Mouse (Mus musculus): ENCODE data around the gene Cstad.

Gene Cstad

DNA sequence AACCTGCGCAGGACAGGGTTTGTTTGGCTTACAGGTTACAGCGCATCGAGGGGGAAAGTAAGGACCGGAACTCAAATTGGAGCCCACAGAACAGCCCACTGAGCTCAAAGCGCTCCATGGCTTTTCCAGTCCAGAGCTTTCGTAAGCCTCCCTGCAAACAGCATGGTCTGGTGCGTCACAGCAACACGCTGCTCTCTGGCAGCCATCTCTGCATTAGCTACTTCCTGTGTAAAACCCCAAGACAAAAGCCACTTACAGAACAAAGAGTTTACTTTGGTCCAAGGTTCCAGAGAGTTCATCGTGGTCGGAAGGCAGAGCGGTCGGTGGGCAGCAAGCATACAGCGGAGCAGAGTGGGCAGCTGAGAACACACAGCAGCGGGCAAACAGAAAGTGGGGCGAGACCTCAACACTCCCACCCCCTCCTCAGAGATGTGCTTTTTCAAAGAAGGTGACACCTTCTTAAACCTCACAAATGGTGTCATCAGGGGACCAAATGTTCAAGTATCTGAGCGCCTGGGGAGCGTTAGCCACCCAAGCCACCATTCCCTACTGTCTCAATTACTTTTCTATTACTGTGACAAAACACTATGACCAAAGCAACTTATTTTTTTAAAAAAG, 31.3 kb downstream of the Cstad start:
- no peak for DNase-seq (ENCODE audit: inconsistent age in 2 of 2, low spot score in 1 of 2)

- DNase-seq (ENCODE audit: inconsistent age in 2 of 2, low spot score in 1 of 2): peak in 1 of 2 experiments; percentile 66
Observed at GRCm38 (mm10) chr2:30627338-30627737, 32.5 kb downstream of the Cstad start.

DNA sequence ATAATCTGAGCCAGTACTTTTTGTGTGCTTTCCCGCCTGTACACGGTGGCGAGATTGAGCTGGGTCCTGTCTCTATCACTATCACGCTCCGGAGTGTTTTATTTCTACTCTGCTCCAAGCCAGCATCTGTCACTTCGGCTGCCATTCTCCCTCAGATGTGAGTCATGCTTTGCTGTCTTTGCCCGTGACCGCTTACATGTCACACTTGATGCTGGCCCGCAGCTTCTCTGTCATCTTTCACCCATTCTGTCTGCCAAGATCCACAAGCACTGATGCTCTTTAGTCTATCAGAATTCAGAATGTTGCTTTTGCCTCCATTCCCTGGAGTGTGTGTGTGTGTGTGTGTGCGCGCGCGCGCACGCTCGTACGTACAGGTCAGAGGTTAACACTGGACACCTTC, 33.5 kb downstream of the Cstad start:
- peak in 1 of 2 experiments; percentile 76 for DNase-seq (ENCODE audit: inconsistent age in 2 of 2, low spot score in 1 of 2)

GRCm38 (mm10) chr2:30629038-30629761, 34.4 kb downstream of the Cstad start:
- peak; percentile 69 to 77 for DNase-seq (ENCODE audit: inconsistent age in 2 of 2, low spot score in 1 of 2)

- DNase-seq (ENCODE audit: inconsistent age in 2 of 2, low spot score in 1 of 2): no peak
Observed at GRCm38 (mm10) chr2:30629860-30630259, 35.0 kb downstream of the Cstad start.

DNA sequence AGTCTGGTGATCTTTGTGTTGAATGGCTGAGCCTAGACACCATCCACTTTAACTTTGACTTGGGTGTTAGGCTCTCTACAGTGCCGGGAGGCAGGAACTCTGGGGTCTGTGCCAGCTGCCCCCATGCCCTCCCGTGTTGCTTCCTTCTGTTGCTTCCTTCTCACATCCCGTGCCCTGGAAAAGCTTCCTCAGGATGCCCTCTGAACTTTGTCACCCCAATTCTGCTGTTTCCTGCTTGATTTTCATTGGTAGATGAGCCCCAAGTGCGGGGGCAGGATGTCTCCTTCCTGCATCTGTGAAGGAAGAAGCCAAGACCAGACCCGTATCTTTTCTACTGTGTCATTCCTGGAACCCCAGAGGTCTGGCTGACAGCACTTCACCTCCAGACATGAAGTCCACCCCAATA, 41.4 kb downstream of the Cstad start:
- peak; percentile 57 to 76 for DNase-seq (ENCODE audit: inconsistent age in 2 of 2, low spot score in 1 of 2)

GRCm38 (mm10) chr2:30637991-30638390, 43.2 kb downstream of the Cstad start:
- DNase-seq (ENCODE audit: inconsistent age in 2 of 2, low spot score in 1 of 2): no peak

- no peak for DNase-seq (ENCODE audit: inconsistent age in 2 of 2, low spot score in 1 of 2)
Observed at GRCm38 (mm10) chr2:30640021-30640481, 45.2 kb downstream of the Cstad start.

DNA sequence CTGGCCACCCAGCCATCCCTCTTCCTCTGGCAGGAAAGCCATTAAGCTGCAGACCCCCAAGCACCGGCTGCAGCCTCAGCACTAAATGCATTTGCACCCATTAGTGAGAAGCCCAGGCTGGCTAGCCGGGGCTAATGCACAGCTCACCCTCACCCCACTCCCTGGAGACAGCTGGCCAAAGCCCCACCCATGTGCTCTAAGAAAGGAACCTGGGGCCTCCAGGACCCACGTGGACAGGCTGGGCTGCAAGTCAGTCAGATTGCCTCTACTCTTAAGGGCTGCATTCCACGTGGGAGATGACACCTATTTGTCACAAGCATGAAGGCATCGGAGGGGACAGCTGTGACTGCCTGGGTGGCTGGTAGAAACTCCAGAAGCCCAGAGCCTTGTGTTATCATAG, 48.0 kb downstream of the Cstad start:
- DNase-seq (ENCODE audit: inconsistent age in 2 of 2, low spot score in 1 of 2): no peak

- DNase-seq (ENCODE audit: inconsistent age in 2 of 2, low spot score in 1 of 2): no peak
Observed at GRCm38 (mm10) chr2:30643422-30643821, 48.6 kb downstream of the Cstad start.

GRCm38 (mm10) chr2:30646833-30647232, 52.0 kb downstream of the Cstad start:
- peak; percentile 92 to 93 for DNase-seq (ENCODE audit: inconsistent age in 2 of 2, low spot score in 1 of 2)

GRCm38 (mm10) chr2:30647303-30647881, 52.6 kb downstream of the Cstad start:
- DNase-seq (ENCODE audit: inconsistent age in 2 of 2, low spot score in 1 of 2): peak; percentile 72 to 82

GRCm38 (mm10) chr2:30647882-30648494, 53.1 kb downstream of the Cstad start:
- DNase-seq (ENCODE audit: inconsistent age in 2 of 2, low spot score in 1 of 2): no peak

DNA sequence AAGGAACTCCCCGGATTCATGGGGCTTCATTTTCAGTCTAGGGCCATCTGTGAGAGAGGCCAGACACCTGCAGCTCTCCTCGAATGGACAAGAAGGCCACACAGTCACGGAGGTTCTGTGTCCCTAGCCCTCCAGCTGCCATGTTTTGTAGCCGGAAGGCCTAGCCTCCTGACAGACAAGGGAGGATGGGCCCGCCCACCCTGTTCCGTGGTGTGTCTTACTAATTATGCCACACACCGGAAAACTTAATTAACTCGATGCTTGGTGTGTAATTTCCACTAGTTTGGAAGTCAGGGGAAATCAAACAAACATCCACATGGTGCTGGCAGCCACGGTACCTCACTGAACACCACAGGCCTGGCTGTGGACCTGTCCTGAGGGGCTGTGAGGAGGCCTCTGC, 55.4 kb downstream of the Cstad start:
- DNase-seq (ENCODE audit: inconsistent age in 2 of 2, low spot score in 1 of 2): no peak

GRCm38 (mm10) chr2:30651831-30652230, 57.0 kb downstream of the Cstad start:
- no peak for DNase-seq (ENCODE audit: inconsistent age in 2 of 2, low spot score in 1 of 2)

DNA sequence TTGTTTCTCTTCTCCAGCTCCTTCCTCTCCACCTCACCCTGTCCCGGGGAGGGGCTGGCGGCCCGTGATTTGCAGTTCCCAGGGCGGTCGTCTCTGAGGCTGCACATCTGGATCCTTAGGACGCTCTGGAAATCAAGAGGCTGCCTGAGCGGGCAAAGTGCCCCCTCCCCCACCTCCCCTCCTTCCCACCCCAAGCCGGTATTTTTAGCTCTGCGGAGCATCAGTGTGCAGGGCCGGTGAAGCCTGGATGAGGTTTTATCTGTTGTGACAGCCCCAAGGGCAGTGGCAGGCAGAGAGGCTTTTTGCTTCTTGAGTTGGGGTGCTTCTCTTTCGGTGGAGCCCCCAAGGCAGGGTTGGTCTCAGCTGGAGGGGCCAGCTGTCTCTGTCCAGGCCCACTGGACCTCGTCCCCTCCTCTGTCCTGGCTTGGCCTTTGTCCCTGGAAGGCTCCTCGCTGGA, 57.8 kb downstream of the Cstad start:
- DNase-seq (ENCODE audit: inconsistent age in 2 of 2, low spot score in 1 of 2): peak in 1 of 2 experiments; percentile 67

DNA sequence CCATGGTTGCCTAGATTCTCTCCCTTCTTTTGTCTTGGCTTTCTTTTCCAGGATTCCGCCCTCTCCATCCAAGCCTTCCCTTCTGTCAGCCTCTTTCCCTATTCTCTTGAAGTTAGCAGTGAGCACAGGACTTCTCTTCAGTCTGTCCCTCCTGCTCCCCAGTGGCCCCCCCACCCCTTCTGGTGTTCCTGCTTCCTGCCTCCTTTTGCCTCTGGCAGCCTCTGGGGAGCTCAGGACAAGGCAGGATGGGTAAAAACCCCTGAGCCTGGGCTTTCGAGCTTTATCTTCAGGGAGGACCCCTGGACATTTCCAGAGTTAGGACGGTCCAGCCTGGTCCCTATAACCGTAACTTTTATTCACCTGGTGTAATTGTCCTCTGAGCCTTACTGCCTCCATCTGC, 58.2 kb downstream of the Cstad start:
- no peak for DNase-seq (ENCODE audit: inconsistent age in 2 of 2, low spot score in 1 of 2)

DNA sequence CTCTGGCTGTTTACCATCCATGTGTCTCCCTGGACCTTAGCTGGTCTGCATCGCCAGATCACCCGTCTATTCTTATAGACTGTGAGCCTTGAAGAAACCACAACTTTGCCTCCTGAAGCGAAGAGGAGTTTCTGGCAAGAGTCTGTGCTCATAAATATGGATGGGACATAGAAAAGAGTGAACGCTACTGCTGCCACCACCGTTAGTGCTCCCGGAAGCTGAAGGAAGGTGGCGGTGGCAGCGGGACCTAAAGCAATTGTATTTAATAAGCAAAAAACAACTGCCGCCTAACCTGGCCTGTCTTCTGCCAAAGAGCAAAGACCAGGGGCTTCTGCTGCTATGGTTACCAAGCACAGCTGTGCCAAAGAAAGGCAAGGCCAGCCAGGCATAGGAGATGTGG, 59.3 kb downstream of the Cstad start:
- no peak for DNase-seq (ENCODE audit: inconsistent age in 2 of 2, low spot score in 1 of 2)

DNA sequence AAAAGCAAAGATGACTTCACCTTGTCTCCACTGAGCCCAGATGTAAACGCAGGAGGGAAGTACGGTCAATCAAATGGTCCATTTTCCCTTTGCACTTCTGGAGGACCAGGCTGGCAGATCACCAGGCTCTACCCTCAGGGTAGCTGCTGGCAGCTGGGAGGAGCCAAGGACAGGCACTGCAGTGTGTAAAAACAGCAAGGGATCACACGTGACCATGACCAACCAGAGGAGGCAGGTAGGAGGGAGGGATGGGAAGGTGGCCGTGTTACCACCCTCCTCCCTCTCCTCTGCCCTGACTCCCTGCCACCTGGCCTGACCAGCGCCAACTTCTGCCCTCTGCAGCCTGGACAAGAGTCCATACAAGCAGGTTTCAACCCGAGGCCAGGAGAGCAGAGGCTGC, 59.7 kb downstream of the Cstad start:
- DNase-seq (ENCODE audit: inconsistent age in 2 of 2, low spot score in 1 of 2): peak in 1 of 2 experiments; percentile 56

GRCm38 (mm10) chr2:30655746-30656145, 60.9 kb downstream of the Cstad start:
- DNase-seq (ENCODE audit: inconsistent age in 2 of 2, low spot score in 1 of 2): no peak

DNA sequence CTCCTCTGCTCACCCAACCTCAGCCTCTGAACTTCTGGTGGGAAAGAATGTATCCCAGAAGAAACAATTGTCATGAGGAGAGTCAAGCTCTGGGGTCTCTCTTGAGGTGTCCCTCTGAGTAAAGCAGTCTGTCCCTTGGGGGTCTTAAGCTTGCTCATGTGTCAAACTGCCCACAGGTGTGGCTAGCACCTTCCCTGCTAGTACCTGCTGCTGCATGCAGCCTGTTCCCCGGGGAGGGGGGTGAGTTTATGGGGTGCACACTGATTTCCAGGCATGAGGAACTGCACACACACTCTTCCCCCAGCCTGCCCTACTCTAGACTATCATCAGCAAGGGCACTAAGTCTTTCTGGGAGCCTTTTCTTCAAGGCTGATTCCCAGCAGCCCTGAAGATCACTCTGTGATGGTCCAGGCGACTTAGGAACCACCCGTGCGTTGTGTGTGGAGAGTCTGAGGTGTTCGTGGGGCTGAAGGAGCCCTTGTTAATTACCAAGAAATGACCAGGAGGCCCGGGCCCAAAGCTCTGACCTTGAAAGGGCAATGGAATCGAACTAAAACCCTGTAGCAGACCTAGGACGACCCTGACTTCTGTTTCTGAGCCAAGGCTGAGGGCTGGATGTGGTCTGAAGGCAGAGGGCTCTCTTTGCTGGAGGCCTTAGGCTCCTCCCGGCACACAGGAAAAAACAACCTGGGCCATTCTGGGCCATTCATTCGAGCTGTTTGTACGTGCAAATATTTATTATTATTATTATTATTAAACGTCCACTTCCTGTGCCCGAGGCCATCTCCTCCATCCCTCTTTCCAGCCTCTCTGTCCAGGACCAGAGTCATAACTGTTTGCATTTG, 62.1 kb downstream of the Cstad start:
- peak; percentile 49 to 72 for DNase-seq (ENCODE audit: inconsistent age in 2 of 2, low spot score in 1 of 2)
